Mouse (Mus musculus): ENCODE measurements at regions not wholly inside any gene's neighbourhood (a gene's known extent, or its start where the extent isn't known, plus 50 kb on each side); places are given as distances from the start of the nearest gene placed in this dataset.

DNA sequence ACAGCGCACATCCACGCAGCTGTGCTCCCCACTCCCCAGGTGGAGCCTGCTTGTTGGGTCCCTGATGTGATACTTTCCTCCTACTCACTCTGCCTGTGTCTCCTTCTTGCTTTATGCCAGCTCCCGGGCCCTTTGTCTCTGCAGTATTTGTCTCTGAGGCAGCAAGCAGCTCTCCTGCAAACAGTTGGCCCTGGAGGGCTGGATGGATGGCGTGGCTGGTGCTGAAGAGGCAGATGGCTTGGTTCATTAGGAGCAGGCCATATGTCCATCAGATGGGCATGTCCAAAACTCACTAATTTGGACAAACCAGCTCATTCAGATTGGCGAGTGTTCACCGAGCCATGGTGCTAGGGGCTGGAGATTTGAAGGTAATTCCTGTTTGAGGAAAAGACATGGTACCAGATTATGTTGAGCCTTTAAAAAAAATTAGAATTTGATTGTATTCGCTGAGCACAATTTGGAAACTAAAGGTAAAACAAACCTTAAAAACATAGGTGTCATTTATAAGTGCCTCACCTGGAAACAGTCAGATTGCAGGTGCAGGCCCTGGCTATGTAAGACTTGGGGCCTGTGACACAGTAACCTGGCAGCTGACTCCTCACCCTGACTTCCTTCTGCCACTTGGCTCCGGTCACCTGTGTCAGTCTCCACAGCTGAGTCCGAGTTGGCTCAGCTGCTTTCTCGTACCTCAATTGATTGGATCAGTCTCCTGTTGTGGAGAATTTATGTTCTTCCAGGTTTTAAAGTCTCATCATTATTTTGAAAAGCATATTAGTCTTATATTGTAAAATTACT is 549.5 kb downstream of the Tbc1d22a start:
- H3K4me1 ChIP-seq (ENCODE audit: control insufficient read depth), result no peaks in the 10 kb centered on the region
- H3K4me3 ChIP-seq (replicated peaks), result no peak overlapping the region
- no peaks in the 10 kb centered on the region for H3K27me3 ChIP-seq (ENCODE audit: control insufficient read depth)
- TF ChIP-seq TAL1 (IDR thresholded peaks at IDR 0.05; ENCODE audit: low read length), result no peak
- TF ChIP-seq GATA1 (IDR thresholded peaks at IDR 0.05; ENCODE audit: low read length), result no peak
- H3K36me3 ChIP-seq (ENCODE audit: control insufficient read depth), result no peaks in the 10 kb centered on the region
- H3K9me3 ChIP-seq (ENCODE audit: control insufficient read depth, low read length), result peaks cover 27% of the 10 kb centered on the region

DNA sequence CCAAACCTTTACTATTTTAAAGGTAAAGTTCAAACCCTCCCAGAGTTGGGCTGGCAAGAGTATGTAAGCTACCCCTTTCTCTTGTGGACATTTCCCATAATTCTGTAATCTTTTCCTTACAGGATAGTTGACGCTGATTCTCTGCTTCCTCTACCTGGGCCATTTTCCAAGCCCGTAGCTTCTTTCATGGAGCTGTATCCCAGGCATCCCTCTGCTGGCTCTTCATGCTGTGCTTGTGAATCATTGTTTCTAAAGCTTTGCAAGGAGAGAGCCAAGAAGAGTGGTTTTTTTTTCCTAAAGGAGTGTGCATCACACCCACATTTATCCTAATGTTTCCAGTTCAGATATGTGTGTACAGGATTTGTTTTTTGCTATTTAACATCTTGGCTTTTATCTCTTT is 553.4 kb downstream of the Tbc1d22a start:
- H3K4me1 ChIP-seq (ENCODE audit: control insufficient read depth), result no peaks in the 10 kb centered on the region
- peaks cover 35% of the 10 kb centered on the region for H3K9me3 ChIP-seq (ENCODE audit: control insufficient read depth, low read length)
- H3K27me3 ChIP-seq (ENCODE audit: control insufficient read depth), result no peaks in the 10 kb centered on the region
- H3K4me3 ChIP-seq (replicated peaks), result no peak overlapping the region
- H3K36me3 ChIP-seq (ENCODE audit: control insufficient read depth), result no peaks in the 10 kb centered on the region
- TF ChIP-seq GATA1 (IDR thresholded peaks at IDR 0.05; ENCODE audit: low read length) (no peak), TAL1 (IDR thresholded peaks at IDR 0.05; ENCODE audit: low read length) (no peak)

DNA sequence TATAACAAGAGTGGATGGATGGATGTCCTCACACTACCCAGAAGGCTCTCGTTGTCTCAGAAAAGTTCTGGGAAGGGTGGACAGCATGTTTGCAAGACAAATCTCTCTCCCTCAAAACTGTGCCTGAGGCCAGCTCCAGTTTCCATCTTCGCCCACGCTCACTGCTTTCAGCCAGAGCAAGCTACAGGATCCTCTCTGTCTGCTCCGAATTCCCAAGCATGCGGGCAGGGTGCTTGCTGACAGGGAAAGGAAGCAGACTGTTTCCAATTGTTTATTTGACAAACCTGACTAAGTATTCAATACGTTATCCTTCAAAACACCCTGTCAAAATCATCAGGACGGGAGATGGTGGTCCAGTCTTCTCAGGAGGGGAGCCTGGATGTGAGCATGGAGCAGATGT is 558.8 kb downstream of the Tbc1d22a start:
- Histone ChIP-seq H3K4me1 (ENCODE audit: control insufficient read depth) (no peaks in the 10 kb centered on the region), H3K36me3 (ENCODE audit: control insufficient read depth) (no peaks in the 10 kb centered on the region), H3K9me3 (ENCODE audit: control insufficient read depth, low read length) (peaks cover 24% of the 10 kb centered on the region), H3K4me3 (replicated peaks) (no peak overlapping the region), H3K27me3 (ENCODE audit: control insufficient read depth) (no peaks in the 10 kb centered on the region)
- TF ChIP-seq GATA1 (IDR thresholded peaks at IDR 0.05; ENCODE audit: low read length), result no peak
- TF ChIP-seq TAL1 (IDR thresholded peaks at IDR 0.05; ENCODE audit: low read length), result no peak

DNA sequence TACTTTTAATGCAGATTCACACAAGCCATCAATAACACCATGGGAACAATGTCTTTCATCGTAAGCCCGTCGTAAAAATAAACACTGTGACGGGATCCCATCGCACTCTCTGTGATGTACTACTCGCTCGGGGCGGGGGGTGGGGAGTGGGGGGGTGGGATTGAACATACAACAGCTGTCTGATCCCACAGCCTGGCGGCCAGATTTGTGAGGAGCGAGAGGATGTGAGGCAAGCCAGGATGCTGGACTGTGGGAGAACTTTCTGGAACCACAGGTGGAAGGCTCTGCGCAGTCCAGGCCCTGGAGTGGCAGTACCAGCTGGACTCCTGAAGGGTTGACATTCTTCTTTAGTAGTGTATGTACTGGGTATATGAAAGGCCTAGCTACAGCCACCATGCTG is 563.7 kb downstream of the Tbc1d22a start:
- TF ChIP-seq GATA1 (IDR thresholded peaks at IDR 0.05; ENCODE audit: low read length) (no peak), TAL1 (IDR thresholded peaks at IDR 0.05; ENCODE audit: low read length) (no peak)
- peaks cover 25% of the 10 kb centered on the region for H3K9me3 ChIP-seq (ENCODE audit: control insufficient read depth, low read length)
- H3K27me3 ChIP-seq (ENCODE audit: control insufficient read depth), result no peaks in the 10 kb centered on the region
- H3K4me3 ChIP-seq (replicated peaks), result no peak overlapping the region
- no peaks in the 10 kb centered on the region for H3K4me1 ChIP-seq (ENCODE audit: control insufficient read depth)
- H3K36me3 ChIP-seq (ENCODE audit: control insufficient read depth), result no peaks in the 10 kb centered on the region

DNA sequence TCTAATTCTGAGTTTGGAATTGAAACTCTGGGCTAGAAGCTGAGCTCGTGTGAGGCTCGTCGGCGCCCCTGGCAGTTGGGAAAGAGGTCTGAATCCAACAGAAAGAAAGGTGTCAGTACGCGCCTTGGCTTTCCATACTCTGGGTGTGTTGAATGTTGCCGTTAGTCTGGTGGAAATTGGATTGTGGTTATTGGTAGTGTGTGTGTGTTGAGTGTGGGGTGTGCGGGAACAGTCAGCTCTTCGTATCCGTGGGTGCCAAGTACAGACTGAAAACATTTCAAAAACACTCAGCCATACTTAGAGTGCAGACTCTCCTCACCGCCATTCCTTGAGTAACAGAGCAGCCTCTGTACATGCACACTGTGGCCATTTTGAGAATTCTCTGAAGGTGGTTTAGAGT is 566.9 kb downstream of the Tbc1d22a start:
- Histone ChIP-seq H3K9me3 (ENCODE audit: control insufficient read depth, low read length) (peaks cover 24% of the 10 kb centered on the region), H3K4me1 (ENCODE audit: control insufficient read depth) (no peaks in the 10 kb centered on the region), H3K4me3 (replicated peaks) (no peak overlapping the region), H3K36me3 (ENCODE audit: control insufficient read depth) (no peaks in the 10 kb centered on the region), H3K27me3 (ENCODE audit: control insufficient read depth) (no peaks in the 10 kb centered on the region)
- TF ChIP-seq TAL1 (IDR thresholded peaks at IDR 0.05; ENCODE audit: low read length), result no peak
- no peak for TF ChIP-seq GATA1 (IDR thresholded peaks at IDR 0.05; ENCODE audit: low read length)

DNA sequence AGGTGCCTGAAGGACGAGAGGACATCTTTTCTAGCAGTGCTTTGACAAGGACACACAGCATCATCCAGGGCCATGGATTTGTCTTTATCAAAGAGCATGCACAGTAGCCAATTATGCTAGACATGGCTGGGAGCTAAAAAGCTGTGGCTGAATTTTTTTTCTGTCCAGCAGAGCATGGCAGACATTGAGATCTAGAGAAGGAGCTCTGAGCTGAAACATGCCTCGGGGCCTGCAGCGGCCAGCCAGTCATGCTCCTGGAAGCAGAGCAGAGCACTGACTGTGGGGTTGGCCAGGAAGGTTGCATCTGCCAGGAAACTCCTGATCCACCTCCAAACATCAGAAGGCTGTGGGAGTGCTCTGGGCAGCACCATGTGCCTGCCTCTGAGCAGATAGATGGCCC is 580.5 kb downstream of the Tbc1d22a start:
- Histone ChIP-seq H3K9me3 (ENCODE audit: control insufficient read depth, low read length) (peaks cover 30% of the 10 kb centered on the region), H3K27me3 (ENCODE audit: control insufficient read depth) (no peaks in the 10 kb centered on the region), H3K36me3 (ENCODE audit: control insufficient read depth) (no peaks in the 10 kb centered on the region), H3K4me1 (ENCODE audit: control insufficient read depth) (no peaks in the 10 kb centered on the region), H3K4me3 (replicated peaks) (no peak overlapping the region)
- no peak for TF ChIP-seq TAL1 (IDR thresholded peaks at IDR 0.05; ENCODE audit: low read length)
- no peak for TF ChIP-seq GATA1 (IDR thresholded peaks at IDR 0.05; ENCODE audit: low read length)

DNA sequence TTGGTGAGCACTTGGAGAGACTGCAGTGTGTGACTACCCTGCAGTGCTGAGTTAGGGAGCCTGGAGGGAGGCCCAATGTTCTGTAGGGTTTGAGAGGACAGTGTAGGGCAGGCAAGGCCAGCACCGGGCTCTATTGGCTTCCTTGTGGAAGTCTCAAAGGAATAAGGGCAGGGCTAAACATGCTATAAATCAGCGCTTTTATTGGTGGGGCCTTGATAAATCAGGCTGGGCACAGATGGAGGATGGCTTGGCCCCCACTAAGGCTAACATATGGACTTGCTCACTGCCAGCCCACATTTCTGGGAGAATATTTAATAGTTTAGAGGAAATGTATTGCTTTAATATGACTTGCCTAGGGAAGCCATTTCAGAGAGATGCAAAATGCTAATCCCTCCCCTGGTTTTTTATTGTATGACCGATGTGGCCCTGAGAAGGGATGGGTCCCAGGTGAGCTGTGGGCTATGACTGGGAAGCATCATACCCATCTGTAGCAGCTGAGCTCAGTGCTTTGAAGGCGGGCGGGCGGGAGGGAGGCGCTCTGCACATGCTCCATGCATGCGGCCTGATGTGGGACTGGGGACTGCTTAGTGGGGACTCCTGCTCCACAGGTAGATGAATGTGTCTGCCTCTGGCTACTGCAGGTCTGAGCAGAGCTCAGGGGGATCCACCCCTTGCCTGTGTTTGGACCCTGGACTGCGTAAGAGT is 584.4 kb downstream of the Tbc1d22a start:
- Histone ChIP-seq H3K36me3 (ENCODE audit: control insufficient read depth) (no peaks in the 10 kb centered on the region), H3K9me3 (ENCODE audit: control insufficient read depth, low read length) (peaks cover 41% of the 10 kb centered on the region), H3K4me3 (replicated peaks) (no peak overlapping the region), H3K4me1 (ENCODE audit: control insufficient read depth) (no peaks in the 10 kb centered on the region), H3K27me3 (ENCODE audit: control insufficient read depth) (no peaks in the 10 kb centered on the region)
- no peak for TF ChIP-seq TAL1 (IDR thresholded peaks at IDR 0.05; ENCODE audit: low read length)
- no peak for TF ChIP-seq GATA1 (IDR thresholded peaks at IDR 0.05; ENCODE audit: low read length)

DNA sequence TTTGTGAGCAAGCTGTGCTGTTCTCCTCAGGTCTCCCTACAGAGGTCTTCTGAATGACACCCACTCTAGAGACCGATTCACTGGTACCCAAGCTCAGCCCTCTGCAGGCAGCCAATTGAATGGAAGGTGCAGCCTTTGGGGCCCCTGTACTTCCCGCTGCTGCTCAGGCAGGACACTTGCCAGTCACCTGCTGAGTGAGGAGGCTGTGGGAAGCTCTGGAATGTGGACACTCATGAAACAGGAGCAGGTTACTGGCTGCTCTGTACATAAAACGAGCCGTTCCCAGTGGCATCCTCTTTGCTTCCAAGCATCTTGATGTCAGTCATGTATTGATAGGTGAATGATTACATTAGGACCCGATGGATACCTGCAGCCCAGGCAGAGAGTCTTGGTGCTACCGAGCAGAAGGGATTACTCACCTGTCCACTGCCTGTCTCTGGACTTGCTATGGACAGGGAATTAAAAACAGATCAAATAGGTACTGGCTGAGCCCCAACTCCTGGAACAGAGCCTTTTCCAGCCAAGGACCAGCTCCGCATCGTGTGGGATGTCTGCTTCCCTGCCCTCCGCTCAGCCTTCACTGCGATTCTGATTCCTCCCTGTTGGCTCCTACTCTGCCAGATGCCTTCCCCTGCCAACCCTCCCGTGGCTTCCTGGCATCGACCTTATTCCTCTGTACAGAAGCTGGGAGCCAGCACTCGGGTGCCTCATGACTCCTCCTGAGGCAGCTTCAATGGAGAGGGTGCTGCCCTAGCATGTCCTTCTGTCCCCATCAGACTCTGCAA is 593.2 kb downstream of the Tbc1d22a start:
- Histone ChIP-seq H3K4me3 (replicated peaks) (no peak overlapping the region), H3K36me3 (ENCODE audit: control insufficient read depth) (no peaks in the 10 kb centered on the region), H3K9me3 (ENCODE audit: control insufficient read depth, low read length) (peaks cover 65% of the 10 kb centered on the region), H3K4me1 (ENCODE audit: control insufficient read depth) (no peaks in the 10 kb centered on the region), H3K27me3 (ENCODE audit: control insufficient read depth) (no peaks in the 10 kb centered on the region)
- no peak for TF ChIP-seq TAL1 (IDR thresholded peaks at IDR 0.05; ENCODE audit: low read length)
- TF ChIP-seq GATA1 (IDR thresholded peaks at IDR 0.05; ENCODE audit: low read length), result no peak

DNA sequence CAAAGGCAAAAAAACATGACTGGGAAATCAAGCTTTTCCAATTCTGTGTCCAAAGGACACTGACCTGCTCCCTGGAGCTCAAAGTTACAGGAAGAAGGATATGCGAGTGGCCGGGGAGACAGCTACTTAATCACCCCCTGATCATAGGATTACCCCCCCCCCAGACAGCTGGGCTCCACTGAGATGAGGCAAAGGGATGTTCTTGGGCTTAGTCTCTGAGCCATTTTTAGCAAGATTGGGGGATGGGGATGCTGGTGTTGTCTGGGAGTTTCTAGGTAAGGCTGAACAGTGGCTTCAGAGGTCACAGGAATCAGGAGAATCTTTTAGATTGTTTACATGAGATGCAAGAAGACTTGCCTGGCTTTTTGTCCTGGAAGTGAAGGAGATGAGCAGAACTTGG is 597.6 kb downstream of the Tbc1d22a start:
- TF ChIP-seq GATA1 (IDR thresholded peaks at IDR 0.05; ENCODE audit: low read length) (no peak), TAL1 (IDR thresholded peaks at IDR 0.05; ENCODE audit: low read length) (no peak)
- H3K4me1 ChIP-seq (ENCODE audit: control insufficient read depth), result no peaks in the 10 kb centered on the region
- H3K36me3 ChIP-seq (ENCODE audit: control insufficient read depth), result no peaks in the 10 kb centered on the region
- no peak overlapping the region for H3K4me3 ChIP-seq (replicated peaks)
- no peaks in the 10 kb centered on the region for H3K27me3 ChIP-seq (ENCODE audit: control insufficient read depth)
- H3K9me3 ChIP-seq (ENCODE audit: control insufficient read depth, low read length), result peaks cover 51% of the 10 kb centered on the region
